Mouse (Mus musculus): ENCODE measurements around the gene Hypk.

The Hypk gene

DNA sequence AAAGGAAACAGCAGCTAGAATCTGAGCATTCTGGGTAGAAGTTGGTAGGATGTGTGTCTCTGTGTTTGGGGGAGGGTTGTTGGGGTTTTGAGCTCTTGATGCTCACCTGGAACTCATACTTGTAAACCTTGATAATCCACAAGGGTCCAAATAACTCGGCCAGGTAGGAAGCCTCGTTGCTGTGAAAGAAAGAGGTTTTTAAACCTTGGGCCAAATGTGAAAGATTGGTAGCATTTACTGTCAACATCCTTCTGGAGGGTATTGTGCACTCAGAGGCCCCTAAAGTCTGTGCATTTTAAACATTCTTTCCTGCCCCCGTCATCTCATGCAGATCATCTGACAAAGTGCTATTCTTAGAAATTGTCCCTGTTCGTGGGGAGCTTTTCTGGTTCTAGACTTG lies at the start of gene Hypk:
Gene Hypk, plus strand, starts transcription at position 301 of the 400 bp plus-strand sequence.
- no peak for DNase-seq

DNA sequence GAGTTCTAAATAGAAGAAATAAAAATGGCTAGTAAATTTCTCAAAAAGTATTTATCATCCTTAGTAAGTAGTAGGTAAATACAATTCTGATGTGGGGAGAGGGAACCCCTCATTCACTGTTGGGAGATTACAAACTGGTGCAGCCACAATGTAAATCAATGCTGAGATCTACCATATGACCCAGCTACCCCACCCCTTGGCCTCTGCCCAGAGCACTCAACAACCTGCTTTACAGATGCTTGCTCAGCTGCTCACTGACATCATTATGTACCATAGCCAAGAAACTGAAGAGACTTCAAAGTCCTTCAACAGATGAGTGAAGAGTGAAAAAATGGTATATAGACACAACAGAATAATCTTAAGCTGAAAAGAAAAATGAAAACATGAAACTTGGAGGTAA lies 49.8 kb upstream of the Hypk start:
- DNase-seq, result no peak

- DNase-seq, result no peak
Observed at GRCm38 (mm10) chr2:121408160-121408559, 44.9 kb upstream of the Hypk start.

DNA sequence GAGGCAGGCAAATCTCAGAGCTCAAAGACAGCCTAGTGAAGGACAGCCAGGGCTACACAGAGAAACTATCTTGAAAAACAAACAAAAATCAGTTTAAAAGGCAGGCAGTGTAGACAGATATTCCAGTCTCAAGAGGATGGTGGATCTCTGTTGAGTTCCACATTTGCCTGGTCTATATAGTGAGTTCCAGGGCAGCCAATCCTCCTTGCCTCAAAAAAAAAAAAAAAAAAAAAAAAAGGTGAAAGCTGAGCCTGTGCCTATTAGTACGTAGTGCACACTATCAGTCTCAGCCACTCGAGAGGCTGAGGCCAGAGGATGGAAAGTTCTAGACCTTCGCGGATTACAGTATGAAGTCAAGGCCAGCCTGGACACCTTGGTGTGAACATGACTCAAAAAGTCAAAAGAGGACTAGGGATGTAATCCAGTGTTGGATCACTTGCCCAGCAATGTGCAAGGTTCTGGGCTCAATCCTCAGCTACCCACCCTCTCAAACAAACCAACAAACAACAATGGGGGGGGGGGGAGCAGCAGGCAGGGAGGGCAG lies 40.2 kb upstream of the Hypk start:
- no peak for DNase-seq

GRCm38 (mm10) chr2:121413387-121414042 lies 39.6 kb upstream of the Hypk start, which contains the start of the genes Pdia3 and Catsper2:
Pdia3 (plus strand) TSS chr2:121413775.
Catsper2 (minus strand) TSS chr2:121413792.
- peak; percentile 95 for DNase-seq

DNA sequence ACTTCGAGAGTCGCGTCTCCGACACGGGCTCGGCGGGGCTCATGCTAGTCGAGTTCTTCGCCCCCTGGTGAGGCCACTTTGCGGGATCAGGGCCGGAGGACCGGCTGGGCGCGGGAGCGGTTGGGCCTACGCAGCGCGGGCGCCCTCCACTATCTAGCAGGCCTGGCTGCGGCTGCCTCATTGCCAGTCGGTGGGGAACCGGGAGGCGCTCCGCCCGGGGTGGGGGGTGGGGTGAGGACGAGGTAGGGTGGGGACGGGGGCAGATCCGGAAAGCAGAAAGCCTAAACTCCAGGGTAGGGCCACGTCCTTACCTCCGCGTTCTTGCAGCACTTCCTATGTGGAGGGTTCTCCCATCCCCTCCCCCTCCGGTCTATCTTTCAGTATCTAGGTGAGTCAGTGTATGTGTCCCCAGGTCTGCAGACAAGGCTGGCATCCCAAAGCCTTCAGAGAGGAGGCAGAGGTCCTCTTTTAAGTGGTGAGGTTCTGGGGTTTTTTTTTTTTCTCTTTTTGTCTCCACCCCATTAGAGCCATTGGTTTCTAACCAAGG lies 38.9 kb upstream of the Hypk start:
- peak; percentile 55 for DNase-seq

GRCm38 (mm10) chr2:121415103-121415502 lies 38.0 kb upstream of the Hypk start:
- DNase-seq, result no peak

GRCm38 (mm10) chr2:121415591-121415990 lies 37.5 kb upstream of the Hypk start:
- DNase-seq, result no peak

- no peak for DNase-seq
Observed at GRCm38 (mm10) chr2:121416356-121416755, 36.7 kb upstream of the Hypk start.

- DNase-seq, result no peak
Observed at GRCm38 (mm10) chr2:121418476-121418875, 34.6 kb upstream of the Hypk start.

- DNase-seq, result no peak
Observed at GRCm38 (mm10) chr2:121423166-121423565, 29.9 kb upstream of the Hypk start.

DNA sequence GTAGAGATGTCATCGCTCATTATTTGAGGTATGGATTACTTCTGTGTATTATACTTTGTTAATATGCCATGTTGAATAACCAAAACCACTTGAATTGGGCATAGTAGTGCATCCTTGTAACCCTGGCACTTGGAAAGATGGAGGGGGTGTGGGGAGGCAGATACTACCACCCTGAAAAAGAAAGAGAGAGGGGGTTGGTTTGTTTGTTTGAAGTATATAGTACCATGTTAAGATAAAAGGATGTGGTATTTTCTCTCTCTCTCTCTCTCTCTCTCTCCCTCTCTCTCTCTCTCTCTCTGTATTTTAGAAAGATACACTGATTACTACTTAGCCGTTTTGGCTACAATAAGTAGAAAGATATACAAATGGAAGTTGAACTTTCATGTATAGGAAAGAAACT lies 27.2 kb upstream of the Hypk start:
- no peak for DNase-seq

DNA sequence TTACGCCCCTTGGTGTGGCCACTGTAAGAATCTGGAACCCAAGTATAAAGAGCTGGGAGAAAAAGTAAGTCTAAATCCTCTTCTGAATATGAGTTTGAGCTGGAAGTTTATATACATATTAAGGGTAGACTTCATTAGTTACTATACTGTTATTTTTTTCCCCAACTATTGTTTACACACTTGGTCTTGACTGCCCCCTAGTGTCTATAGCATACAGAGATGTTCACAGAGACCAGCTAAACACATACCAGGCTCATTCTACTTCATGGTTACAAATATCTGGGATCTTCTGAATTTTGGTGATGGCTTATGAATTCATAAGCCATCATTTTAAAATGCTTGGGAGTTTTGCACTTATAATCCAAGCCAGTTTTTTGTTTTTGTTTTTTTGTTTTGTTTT lies 18.2 kb upstream of the Hypk start:
- no peak for DNase-seq

GRCm38 (mm10) chr2:121439746-121440145 lies 13.3 kb upstream of the Hypk start:
- DNase-seq, result no peak

DNA sequence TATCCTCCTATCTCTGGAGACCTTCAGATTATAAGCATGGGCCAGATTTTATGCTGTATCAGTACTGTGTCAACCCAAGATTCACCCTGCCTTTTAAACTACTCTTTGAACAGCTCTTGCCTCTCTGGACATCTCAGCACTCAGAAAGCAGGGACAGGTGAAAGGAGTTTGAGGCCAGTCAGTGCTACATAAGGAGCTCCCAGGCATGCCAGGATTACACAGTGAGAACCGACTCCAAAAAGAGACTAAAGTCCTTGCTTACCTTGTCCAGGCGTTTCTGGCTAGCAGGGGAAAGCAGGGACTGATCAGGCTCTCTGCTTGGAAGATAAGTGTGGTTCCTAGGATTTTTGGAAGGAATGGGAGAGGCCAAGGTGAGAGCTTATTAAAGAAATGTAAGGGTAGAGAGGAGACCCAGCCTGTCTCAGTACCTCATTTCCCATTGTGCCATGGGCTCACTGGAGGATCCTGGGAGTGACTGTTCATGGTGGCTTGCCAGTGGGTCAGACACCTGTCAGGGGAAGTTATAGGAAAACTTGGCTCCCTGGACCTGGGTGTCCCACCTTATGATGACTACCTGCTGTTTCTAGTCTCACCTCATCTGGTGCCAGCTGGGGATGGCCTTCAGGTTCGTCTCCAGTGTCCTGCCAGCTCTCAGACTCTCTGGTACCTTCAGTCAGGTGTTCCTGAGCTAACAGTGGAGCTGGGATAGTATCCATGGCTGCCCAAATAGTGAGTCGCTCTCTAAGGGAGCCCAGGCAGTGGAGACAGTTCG lies 12.1 kb upstream of the Hypk start:
- DNase-seq, result no peak

DNA sequence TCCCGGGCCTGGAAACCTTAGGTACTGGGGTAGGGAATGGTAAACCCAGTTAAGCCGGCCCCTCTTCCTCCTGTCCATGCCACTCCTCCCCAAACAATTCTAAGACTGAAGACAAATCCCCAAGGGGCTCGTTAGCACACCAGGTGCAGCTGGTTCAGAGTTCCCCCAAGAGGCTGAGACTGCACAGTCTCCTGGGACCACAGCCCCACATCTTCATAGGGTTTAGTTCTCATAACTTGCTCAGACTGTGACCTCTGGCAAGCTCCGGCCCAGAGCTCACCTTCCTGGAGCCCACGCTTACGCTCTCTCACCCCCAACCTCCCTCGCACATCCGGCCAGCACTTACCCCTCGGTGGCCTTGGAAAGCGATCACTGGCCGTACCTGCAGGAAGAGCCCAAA lies 11.3 kb upstream of the Hypk start:
- DNase-seq, result no peak

DNA sequence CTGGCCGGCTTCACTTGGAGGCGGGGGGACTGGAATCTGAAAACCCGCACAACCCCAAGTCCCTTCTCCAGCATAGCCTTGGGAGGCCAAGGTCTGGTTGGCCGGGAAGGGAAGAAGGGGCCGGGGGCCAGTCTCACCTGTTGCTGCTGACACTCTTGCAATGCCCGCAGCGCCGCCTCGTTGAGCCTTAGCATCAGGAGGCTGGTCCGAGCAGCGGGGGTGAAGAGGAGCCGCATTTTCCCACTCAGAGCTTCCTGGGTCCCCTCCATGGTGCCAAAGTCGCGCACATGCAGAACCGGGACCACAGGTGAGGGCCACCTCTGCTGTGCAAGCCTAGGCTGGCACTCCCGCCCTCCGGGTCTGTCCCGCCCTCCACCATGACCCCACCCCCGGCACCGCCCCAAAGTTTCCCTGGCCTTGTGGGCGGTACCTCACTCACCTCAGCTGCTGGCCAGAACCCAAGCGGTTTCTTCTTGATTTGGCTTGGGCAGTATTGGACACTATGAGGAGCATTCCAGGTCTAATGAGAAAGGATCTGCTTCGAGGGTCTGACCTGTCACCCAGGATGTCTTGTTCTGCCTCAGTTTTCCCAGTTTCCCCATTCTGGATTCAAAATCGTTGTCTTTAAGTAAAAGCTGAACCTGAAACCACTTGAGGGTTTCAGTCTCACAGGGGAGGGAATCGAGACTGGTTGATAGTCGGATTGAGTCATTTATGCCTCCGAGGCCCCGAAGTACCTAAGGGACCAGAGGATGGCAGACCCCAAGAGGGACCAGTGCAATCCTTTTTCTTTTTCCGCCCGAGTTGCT lies 10.6 kb upstream of the Hypk start:
- peak; percentile 44 for DNase-seq

GRCm38 (mm10) chr2:121443068-121443349 lies 10.1 kb upstream of the Hypk start:
- peak; percentile 24 for DNase-seq

DNA sequence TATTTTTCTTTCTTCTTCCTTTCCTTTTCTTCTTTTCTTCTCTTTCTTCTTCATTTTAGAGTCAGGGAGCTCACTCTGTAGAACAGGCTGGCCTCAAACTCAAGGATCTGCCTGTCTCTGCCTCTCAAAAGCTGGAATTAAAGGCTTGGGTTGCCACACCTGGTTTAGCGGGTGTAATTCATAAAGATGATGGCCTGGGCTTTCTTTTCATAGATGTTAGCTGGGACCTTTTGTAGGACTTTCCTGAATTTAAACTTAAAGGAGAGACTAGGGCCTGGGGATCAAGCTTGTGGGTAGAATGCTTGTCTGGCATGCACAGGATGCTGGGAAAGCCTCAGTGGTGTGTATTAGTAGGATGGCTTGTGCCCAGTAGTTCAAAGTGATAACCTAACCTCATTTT lies 8.9 kb upstream of the Hypk start, which contains the start of gene Ell3:
Gene Ell3, minus strand, starts transcription at position 101 of the 400 bp plus-strand sequence.
- DNase-seq, result no peak

DNA sequence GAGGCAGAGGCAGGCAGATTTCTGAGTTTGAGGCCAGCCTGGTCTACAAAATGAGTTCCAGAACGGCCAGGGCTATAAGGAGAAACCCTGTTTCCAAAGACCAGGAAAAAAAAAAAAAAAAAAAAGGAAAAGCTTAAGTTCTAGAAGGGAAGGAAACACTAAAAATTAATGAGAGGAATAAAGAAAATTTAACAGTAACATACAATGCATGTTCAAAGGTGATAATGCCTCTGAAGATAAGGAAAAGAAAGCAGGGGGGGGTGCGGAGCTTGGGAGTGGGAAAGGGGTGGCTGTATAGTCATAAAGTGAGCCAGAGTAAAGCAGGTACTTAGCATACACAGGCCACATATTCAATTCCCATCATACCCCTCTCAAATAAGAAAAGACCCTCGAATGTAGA lies 8.0 kb upstream of the Hypk start:
- DNase-seq, result no peak

DNA sequence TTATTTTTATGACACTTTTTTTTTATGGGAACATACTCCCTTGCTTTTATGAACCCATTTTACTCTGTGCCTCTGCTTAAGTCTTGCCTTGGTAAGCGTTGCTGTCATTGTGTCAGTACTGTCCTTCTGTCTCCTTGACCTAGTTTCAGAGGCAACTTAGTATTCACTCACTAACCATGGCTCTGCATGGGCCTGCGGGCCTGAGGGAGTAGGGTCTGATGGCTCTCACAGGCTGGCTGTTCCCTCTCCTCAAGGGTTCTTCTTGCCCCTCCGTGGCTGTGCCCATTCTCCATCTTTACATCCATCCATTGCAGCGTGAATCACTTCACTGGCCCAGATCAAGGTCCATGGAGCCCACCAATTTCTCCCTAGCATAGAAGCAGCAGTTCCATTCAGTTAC lies 6.6 kb upstream of the Hypk start:
- DNase-seq, result no peak

- no peak for DNase-seq
Observed at GRCm38 (mm10) chr2:121447006-121447405, 6.1 kb upstream of the Hypk start.

DNA sequence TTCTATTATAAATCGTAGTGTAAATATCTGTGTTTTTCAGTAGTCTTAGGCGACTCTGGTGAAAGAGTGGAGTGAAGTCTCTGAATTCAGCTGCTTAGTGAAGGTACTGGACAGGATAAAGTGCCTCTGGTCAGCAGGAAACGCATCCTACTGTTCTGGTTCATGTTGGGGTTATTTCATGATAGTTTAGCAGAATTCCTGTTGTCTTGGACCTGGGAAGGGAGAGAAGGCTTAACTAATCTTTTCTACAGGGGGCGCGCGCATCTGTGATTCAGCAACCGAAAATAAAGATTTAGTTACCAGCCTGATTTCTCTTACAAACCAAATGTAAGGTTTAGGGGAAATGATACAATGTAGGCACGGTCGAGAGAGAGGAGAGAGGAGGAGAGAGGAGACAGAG lies 5.0 kb upstream of the Hypk start:
- no peak for DNase-seq

Measured in cerebellum, adult 11-12 months (tissue).